Mouse (Mus musculus) liver, embryonic 11.5 days (tissue): ENCODE measurements around the gene Mipep. TPM values are rescaled to one million over a fixed set of nuclear protein-coding genes. Genes with fewer than 3 reads are reported as not detected.

ENCODE experiments used
- ATAC-seq: fragments of 200-750 bp; cut with Nextera tagmentation; replicated peaks from 2 replicates; pipeline ENCODE4 v1.8.0; 2017; ENCODE audit warnings: moderate number of reproducible peaks, mild to moderate bottlenecking, moderate TSS enrichment, moderate library complexity; ENCODE audit not compliant: low FRiP score
- DNase-seq: peaks from one replicate; pipeline ENCODE4 v3.0.0-alpha.2; 2017; ENCODE audit warnings: low spot score
- H3K27ac ChIP-seq: fragments of 300-500 bp; sonication (generic); 2 replicates; pipeline ENCODE4 v1.5.1; 2014; ENCODE audit warnings: mild to moderate bottlenecking, low read depth, low read length, control low read depth
- H3K27me3 ChIP-seq: fragments of 300-500 bp; sonication (generic); replicated peaks from 2 replicates; pipeline ENCODE4 v1.6.1; 2014; ENCODE audit warnings: low read length, mixed read lengths; ENCODE audit not compliant: control insufficient read depth, insufficient read depth
- H3K36me3 ChIP-seq: fragments of 300-500 bp; sonication (generic); 2 replicates; pipeline ENCODE4 v1.6.1; 2014; ENCODE audit warnings: mild to moderate bottlenecking, low read length, moderate library complexity, mixed read lengths; ENCODE audit not compliant: control insufficient read depth, insufficient read depth
- H3K4me1 ChIP-seq: fragments of 300-500 bp; sonication (generic); replicated peaks from 2 replicates; pipeline ENCODE4 v1.6.1; 2014; ENCODE audit warnings: low read length, mixed read lengths; ENCODE audit not compliant: control insufficient read depth, insufficient read depth
- H3K4me2 ChIP-seq: fragments of 300-500 bp; sonication (generic); 2 replicates; pipeline ENCODE4 v1.6.1; 2014; ENCODE audit warnings: mild to moderate bottlenecking, control low read depth, moderate library complexity
- H3K4me3 ChIP-seq: fragments of 300-500 bp; sonication (generic); 2 replicates; pipeline ENCODE4 v1.5.1; 2014; ENCODE audit warnings: low read depth, low read length, control low read depth
- H3K9ac ChIP-seq: fragments of 300-500 bp; sonication (generic); 2 replicates; pipeline ENCODE4 v1.6.1; 2014; ENCODE audit warnings: low read depth, low read length, control low read depth
- H3K9me3 ChIP-seq: fragments of 300-500 bp; sonication (generic); 2 replicates; pipeline ENCODE4 v1.6.1; 2016; ENCODE audit warnings: low read length, inconsistent platforms, mixed read lengths; ENCODE audit not compliant: control insufficient read depth
- WGBS: fragments of 180-500 bp; shearing (Covaris S2); extraction: QIAGEN DNeasy Blood & Tissue Kit; methylation state at CpG from one replicate; pipeline ENCODE4 v1.1.7; 2014; 5-methylcytosine and 5-hydroxymethylcytosine counted together
- polyA plus RNA-seq: library from polyadenylated mRNA; unstranded; fragments of >200 nt; fragmentation: Nextera tagmentation; extraction: Ambion mirVana; gene quantifications from 2 replicates; pipeline ENCODE4 v1.2.1, GENCODE M21; 2014

Gene Mipep
- polyA plus RNA-seq, 1 experiment from 2014 or later = 27.8 TPM

- WGBS = 49% methylated on average over 9 of the region's 9 CpGs
- no peak for DNase-seq
- H3K4me3 ChIP-seq = no peak overlapping the region
- no peaks in the 10 kb centered on the region for H3K27me3 ChIP-seq
- no peak overlapping the region for H3K9ac ChIP-seq
- no peak overlapping the region for H3K4me2 ChIP-seq
- ATAC-seq = no peak
- H3K36me3 ChIP-seq = peaks cover 3% of the 10 kb centered on the region; the same call in 1 of the 2 replicates
- H3K4me1 ChIP-seq = no peaks in the 10 kb centered on the region
- H3K9me3 ChIP-seq = no peaks in the 10 kb centered on the region
- no peak overlapping the region for H3K27ac ChIP-seq
These were observed 15.7 kb downstream of the Mipep start for GRCm38 (mm10) chr14:60799762-60800728.

DNA sequence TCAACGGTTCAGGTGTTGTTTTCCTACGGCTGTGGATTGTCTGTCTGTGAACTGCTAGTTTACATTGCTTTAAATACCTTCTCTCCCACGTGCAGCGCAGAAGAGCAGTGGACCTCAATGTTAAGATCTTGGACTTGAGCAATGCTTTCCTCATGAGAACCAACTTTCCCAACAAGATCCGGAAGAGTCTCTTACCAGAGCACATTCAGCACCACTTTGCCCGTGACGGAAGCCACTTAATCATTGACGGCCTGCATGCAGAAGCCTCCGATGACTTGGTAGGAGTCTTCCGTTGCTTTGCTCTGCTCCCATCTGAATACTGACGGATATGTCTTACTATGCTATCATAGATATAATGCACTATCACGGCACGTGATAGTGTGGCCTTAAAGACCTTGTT lies 17.7 kb downstream of the Mipep start:
- 93% methylated on average over 13 of the region's 13 CpGs for WGBS
- Histone ChIP-seq H3K27ac (no peak overlapping the region), H3K9ac (no peak overlapping the region), H3K36me3 (peaks cover 3% of the 10 kb centered on the region; the same call in 1 of the 2 replicates), H3K27me3 (no peaks in the 10 kb centered on the region), H3K4me3 (no peak overlapping the region), H3K9me3 (no peaks in the 10 kb centered on the region), H3K4me2 (no peak overlapping the region), H3K4me1 (peaks cover under 1% of the 10 kb centered on the region)
- ATAC-seq (no peak), DNase-seq (no peak)

DNA sequence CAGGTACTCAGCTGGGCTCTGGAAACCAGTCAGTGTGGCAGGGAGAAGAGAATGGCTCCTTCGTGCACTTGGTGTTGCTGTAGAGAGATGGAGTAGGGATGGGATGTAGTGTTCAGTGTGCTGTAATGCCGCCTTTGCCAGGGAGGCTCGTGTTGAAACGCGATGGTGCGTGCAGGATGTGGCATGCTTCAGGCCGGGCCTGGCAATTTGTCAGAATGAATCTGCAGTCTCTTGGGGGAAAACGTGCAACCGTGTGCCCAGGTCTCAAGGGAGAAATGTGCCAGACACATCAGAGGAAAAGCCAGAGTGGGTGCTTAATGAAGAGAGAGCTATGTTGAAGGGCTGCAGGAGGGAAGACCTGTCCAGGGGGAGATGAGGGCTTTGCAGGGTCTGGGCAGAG lies 20.6 kb downstream of the Mipep start:
- WGBS = 86% methylated on average over 9 of the region's 9 CpGs
- no peak overlapping the region for H3K4me3 ChIP-seq
- H3K4me2 ChIP-seq = no peak overlapping the region
- H3K27ac ChIP-seq = no peak overlapping the region
- no peak for DNase-seq
- H3K4me1 ChIP-seq = peaks cover 4% of the 10 kb centered on the region
- H3K9ac ChIP-seq = no peak overlapping the region
- peaks cover 3% of the 10 kb centered on the region; the same call in 1 of the 2 replicates for H3K36me3 ChIP-seq
- H3K9me3 ChIP-seq = no peaks in the 10 kb centered on the region
- ATAC-seq = no peak
- no peaks in the 10 kb centered on the region for H3K27me3 ChIP-seq

DNA sequence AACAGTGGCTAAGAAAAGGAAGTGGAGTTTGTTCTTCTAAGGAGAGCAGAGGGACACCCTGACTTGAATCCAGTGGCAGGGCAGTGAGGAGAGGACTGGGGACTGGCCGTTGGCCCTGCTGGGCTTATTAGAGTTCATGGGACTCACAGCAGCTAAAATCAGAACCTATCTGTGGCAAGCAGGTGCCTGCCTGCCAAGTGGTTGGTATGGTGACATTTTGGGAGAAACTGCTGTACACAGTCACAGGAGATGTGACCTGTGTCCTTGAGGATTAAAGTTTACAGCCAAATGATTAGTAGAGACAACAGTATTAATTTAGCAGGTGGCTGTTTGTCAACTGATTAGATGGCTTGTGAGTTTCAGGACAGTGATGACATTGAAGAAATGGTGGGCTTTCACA lies 21.5 kb downstream of the Mipep start:
- Histone ChIP-seq H3K4me3 (no peak overlapping the region), H3K27me3 (no peaks in the 10 kb centered on the region), H3K27ac (no peak overlapping the region), H3K9me3 (no peaks in the 10 kb centered on the region), H3K36me3 (peaks cover 3% of the 10 kb centered on the region; the same call in 1 of the 2 replicates), H3K9ac (no peak overlapping the region), H3K4me1 (peaks cover 4% of the 10 kb centered on the region), H3K4me2 (no peak overlapping the region)
- no peak for DNase-seq
- WGBS = 85% methylated on average over 1 of the region's 1 CpGs
- no peak for ATAC-seq

DNA sequence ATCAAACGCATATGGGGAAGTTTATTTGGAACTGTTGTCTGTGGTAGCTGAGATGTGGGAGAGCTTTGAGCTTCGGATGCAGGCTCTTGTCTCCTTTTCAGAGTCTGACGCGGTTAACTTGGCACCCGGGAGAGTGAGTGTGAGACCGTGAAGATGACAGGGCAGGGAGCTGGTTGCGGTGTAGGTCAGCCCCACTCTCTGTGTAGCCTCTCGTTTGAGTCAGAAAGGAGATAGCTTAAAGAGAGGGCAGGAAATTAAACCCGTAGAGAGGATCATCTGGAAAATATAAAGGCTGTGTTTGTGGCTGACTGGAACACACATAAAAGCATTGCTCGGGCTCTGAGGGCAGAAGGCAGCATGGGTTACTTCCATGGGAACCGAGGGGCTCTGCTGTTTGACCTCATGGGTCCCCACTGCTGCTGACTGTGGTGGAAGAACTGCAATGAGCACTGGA lies 22.5 kb downstream of the Mipep start:
- peaks cover 4% of the 10 kb centered on the region for H3K4me1 ChIP-seq
- no peak for DNase-seq
- H3K9ac ChIP-seq = no peak overlapping the region
- no peaks in the 10 kb centered on the region for H3K9me3 ChIP-seq
- H3K27me3 ChIP-seq = no peaks in the 10 kb centered on the region
- 65% methylated on average over 11 of the region's 11 CpGs for WGBS
- no peak overlapping the region for H3K27ac ChIP-seq
- peaks cover 3% of the 10 kb centered on the region; the same call in 1 of the 2 replicates for H3K36me3 ChIP-seq
- no peak overlapping the region for H3K4me3 ChIP-seq
- no peak for ATAC-seq
- no peak overlapping the region for H3K4me2 ChIP-seq

GRCm38 (mm10) chr14:60809881-60810280 lies 25.5 kb downstream of the Mipep start:
- H3K27me3 ChIP-seq = no peaks in the 10 kb centered on the region
- H3K4me2 ChIP-seq = no peak overlapping the region
- 89% methylated on average over 8 of the region's 8 CpGs for WGBS
- no peaks in the 10 kb centered on the region for H3K9me3 ChIP-seq
- H3K4me3 ChIP-seq = no peak overlapping the region
- ATAC-seq (no peak), DNase-seq (no peak)
- no peaks in the 10 kb centered on the region; the same call in 1 of the 2 replicates for H3K36me3 ChIP-seq
- H3K9ac ChIP-seq = no peak overlapping the region
- peaks cover 4% of the 10 kb centered on the region for H3K4me1 ChIP-seq
- no peak overlapping the region for H3K27ac ChIP-seq

DNA sequence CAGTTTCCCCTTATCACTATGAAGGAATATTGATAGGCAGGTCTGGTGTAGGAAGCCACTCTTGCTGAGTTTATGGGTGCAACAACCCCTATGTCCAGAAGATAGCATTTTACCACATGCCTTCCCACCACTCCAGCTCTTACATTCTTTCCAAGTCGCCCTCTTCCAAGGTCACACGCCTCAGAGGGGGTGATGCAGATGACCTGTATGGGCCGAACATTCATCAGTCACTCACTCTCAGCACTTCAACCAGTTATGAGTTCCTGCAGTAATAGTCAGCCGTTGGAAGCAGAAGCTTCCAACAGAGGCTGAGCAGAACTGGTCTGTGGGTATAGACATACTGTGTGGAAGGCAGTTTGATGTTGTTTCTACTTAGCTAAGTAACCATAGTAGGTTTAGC lies 27.2 kb downstream of the Mipep start:
- Histone ChIP-seq H3K9ac (no peak overlapping the region), H3K4me2 (no peak overlapping the region), H3K27ac (no peak overlapping the region), H3K9me3 (no peaks in the 10 kb centered on the region), H3K4me1 (peaks cover 4% of the 10 kb centered on the region), H3K27me3 (no peaks in the 10 kb centered on the region), H3K4me3 (no peak overlapping the region), H3K36me3 (no peaks in the 10 kb centered on the region; the same call in 1 of the 2 replicates)
- ATAC-seq (no peak), DNase-seq (no peak)
- WGBS = 81% methylated on average over 4 of the region's 4 CpGs

DNA sequence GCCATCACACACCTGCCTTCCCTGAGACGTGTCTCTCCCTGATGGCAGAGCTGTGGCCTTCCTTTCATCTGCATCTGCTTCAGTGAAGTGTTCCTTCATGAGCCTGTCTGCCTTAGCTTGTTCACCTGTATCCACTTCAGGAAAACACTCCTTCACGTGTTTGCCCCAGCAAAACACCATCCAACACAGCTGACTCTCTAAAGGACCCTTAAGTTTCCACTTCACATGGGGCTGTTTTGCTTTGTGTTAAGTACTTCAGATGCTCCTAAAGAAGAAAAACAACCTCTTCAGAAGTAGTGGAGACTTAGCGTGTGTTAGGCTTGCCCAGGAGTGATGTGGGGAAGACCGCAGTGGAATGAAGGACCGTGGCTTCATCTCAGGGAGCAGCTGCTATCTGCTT lies 30.7 kb downstream of the Mipep start:
- Histone ChIP-seq H3K4me1 (no peaks in the 10 kb centered on the region), H3K4me3 (no peak overlapping the region), H3K27ac (no peak overlapping the region), H3K9me3 (no peaks in the 10 kb centered on the region), H3K9ac (no peak overlapping the region), H3K27me3 (no peaks in the 10 kb centered on the region), H3K4me2 (no peak overlapping the region), H3K36me3 (no peaks in the 10 kb centered on the region; the same call in 1 of the 2 replicates)
- WGBS = 89% methylated on average over 5 of the region's 5 CpGs
- DNase-seq = no peak
- ATAC-seq = no peak

- Histone ChIP-seq H3K27ac (no peak overlapping the region), H3K9ac (no peak overlapping the region), H3K27me3 (no peaks in the 10 kb centered on the region), H3K9me3 (no peaks in the 10 kb centered on the region), H3K4me1 (no peaks in the 10 kb centered on the region), H3K36me3 (no peaks in the 10 kb centered on the region), H3K4me2 (no peak overlapping the region), H3K4me3 (no peak overlapping the region)
- no peak for DNase-seq
- WGBS = 74% methylated on average over 5 of the region's 5 CpGs
- no peak; the same call in 1 of the 2 replicates for ATAC-seq
These were observed 33.7 kb downstream of the Mipep start for GRCm38 (mm10) chr14:60818045-60818444.
